Mouse (Mus musculus) gastrocnemius, postnatal 10 days (tissue): ENCODE measurements around the gene Dnmt3c. TPM values are rescaled to one million over a fixed set of nuclear protein-coding genes. Genes with fewer than 3 reads are reported as not detected.

Experiments
- DNase-seq: peaks from one replicate; pipeline ENCODE4 v3.0.0; 2021; ENCODE audit warnings: mixed read lengths
- total RNA-seq, 2 experiments: library from RNA; stranded (reverse); gene quantifications; 2 replicates each; pipeline ENCODE4 v1.2.3; 2021

Gene Dnmt3c
- total RNA-seq, 2 experiments from 2014 or later, result not detected

DNA sequence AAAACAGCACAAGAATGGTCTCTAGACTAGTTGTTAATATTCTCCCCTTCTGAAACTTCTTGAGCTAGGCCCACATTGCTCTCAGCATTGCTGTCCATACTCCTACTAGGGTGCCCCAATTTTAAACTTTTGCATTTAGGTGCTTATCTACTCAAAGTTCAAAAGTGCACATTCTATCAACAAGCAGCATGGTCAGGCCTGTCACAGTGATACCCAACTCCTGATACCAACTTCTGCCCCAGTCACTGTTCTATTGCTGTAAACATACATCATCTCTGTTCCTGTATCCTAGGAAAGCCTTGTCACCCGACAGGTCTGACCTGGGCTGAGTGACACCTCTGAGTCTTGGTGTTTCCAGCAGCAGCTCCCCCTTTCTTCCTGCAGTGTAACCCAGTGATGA is 26.6 kb downstream of the Dnmt3c start:
- DNase-seq, result no peak

DNA sequence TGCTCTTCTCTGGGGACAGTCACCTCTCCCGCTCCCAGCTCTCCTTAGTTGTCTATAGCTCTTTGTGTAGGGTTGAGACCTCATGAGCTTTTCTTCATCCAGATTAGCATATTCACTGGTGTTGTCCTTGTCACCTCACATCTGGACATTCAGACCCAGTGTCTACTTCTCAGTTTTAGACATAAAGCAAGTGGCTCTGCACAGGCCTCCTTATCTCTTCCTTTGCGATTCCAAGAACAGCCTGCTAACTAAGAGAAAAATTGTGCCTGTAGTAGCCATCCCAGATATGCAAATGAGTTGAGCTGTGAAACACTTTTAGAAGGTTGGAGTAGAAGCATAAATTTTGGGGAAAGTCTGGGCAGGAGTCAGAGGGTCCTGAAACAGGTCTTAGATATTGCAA is 28.0 kb downstream of the Dnmt3c start:
- no peak for DNase-seq

DNA sequence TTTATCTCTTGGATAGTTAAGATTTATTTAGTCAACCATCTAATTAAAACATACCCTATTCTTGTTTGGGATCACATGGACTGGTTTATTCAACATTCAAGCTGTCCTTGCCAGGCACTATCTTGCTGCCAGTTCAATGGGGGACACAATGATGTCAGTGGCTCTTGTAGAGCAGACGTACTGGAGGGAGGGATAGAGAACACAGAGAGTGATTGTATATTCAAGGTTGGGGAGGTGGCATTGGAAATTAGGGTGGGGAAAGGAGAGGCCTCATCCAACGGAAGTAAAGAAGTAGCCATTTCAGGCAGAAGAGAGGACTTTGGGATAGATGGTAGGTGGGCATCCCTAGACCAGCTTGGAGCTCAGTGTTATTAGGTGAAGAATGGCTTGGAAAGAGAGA is 28.4 kb downstream of the Dnmt3c start:
- no peak for DNase-seq

DNA sequence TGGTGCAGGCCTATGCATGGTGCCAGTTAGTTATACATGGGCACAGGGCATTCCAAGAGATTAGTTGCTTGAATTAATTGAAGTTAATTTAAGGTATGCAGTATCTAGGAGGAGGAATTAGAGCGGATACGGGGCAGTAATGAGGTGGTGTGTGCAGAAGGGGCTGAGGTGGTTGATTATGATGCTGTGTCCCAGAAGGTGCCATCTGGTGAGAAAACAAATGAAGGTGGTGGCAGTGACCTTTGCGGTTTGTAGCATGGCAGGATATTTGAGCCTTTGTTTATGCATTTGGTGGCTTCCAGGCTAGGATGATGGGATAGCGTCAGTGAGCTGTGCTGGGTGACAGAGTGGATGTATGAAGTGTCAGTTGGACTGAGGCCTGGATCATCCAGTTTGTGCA is 28.8 kb downstream of the Dnmt3c start:
- no peak for DNase-seq

DNA sequence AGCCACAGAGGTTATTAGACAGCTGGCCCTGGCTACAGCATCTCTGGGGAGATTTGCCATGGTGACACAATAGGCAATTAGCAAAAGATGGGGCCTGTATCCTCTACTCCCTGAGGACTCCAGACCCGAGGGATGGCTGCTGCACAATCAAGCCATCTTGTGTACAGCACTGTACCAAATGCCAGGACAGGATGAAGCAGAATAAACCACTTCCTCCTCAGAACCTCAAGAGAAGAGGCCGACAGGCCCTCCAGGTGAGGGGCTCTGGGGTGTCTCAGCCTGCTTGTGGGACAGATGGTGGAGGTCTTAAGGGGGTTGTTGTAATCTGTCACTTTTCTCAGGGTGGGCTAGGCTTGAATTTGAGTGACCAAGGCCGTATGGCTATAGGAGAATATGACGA is 37.6 kb downstream of the Dnmt3c start:
- DNase-seq, result no peak

DNA sequence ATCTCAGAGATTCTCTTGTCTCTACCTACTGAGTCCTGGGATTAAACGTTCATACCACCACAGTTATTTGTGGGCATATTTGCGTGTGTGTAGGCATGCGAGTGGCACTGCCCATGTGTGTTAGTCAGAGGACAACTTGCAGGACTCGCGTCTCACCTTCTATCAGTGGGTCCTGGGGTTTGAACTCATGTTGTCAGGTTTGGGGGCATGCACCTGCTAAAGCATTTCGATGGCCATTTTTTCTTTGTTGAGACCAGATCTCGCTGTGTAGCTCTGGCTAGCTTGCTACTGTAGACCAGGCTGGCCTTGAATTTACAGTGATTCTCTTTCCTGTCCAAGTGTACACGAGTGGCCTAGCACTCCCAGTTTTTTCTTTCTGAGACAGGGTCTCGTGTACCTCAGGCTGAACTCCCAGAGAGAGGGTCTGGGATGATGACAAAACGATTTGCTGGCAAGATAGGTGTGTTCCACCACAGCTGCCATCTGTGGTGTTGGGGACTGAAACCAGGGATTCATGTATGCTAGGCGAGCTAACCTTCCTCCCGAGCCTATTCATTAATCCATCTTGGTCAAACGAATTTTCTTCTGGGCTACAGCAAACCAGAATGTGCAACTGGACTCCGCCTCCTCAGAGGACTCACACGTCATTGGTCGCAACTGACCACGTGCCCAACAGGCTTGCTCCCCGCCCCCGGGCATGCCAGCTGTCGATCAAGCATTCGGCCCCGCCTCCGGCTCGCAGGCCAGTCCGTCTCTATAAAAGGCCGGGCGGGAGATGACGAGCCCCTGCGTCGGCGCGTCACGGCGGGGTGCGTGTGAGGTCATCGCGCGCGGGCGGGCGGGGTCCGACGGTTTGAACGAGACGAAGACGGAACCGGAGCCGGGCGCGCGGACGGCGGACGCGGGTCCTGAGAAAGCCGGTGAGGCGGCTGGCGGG is 44.3 kb downstream of the Dnmt3c start, which contains the start of gene Mapre1:
TSS of gene Mapre1 (plus strand) at position 775 of the 937 bp plus-strand sequence.
- peak; percentile 99 for DNase-seq

DNA sequence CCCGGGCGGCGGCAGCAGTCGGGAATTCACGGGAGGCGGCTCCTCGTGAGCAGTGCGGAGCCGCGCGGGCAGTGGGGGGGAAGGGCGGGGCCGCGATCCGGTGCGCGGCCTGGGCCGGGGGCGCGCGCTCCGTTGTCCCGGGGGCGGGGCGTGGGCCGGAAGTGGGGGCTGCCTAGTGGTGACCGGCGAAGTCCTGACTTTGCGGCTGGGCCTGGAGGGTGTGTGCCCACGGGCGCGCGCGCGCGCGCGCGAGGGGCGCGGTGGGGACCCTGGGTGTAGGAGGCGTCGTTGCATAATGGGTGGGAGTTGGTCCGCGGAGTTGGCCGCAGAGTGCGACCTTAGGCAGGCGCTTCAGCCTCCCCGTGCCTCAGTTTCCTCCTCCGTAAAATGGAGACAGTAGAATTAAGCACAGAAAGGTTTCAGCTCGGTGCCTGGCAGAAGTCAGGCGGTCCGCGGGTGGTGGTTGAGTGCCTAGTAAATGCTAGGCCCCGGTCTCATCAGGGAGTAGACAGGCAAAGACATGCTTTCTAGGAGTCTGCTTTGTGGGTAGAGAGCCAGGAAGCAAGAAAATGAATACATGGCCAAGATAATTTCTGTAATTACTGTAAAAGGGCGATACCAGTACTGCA is 45.1 kb downstream of the Dnmt3c start:
- DNase-seq, result peak; percentile 86

DNA sequence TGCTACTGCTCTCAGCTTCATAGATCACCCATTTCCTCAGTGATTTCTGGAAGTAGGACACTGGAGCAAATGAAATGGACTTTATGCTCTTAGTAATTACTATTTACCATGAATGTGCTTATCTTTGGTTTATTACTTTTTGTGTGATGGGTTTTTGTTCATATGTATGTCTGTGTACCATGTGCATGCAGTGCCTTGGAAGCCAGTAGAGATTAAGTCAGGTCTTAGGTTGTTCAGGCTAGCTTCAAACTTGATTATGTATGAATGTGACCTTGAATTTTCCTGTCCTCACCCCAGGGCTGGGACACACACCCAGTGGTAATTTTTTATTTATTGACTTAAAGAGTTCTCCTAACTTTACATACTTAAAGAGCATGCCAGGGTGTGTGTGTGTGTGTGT is 51.5 kb downstream of the Dnmt3c start:
- DNase-seq, result no peak

DNA sequence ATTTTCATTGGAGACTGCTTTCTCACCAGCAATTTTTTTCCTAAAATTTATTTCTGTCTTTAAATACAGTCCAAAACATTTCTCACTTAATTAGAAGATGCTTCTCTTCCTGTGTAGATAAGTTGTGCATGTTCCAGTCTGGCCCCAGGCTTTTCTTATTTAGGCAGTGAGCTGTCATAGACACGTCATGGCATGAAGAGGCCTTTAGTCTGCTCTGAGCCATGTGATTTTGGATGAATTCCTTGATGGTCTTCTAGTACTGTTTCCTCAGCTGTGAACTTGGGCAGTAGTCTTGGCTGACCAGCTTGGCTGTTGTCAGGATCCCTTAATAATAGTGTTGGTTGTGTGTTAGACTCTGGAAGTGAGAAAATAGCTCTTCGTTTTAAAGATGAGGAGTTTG is 53.9 kb downstream of the Dnmt3c start:
- no peak for DNase-seq

DNA sequence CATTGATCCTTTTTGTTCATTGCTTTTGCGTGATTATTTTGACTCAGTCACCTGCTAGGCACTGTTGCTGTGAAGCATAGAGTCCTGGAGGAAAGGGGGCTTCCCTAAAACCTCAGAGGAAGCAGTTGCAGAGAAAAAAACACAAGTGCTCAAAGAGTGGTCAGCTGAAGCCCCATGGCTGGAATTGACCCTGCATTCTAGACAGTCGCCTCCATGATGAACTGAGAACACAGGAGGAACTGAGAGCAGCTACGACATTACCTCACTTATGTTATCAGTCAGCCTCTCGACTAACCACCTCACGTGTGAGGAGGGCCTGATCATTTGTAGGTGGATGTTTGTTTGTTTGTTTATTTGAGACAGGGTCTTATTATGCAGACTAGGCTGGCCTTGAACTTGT is 65.7 kb downstream of the Dnmt3c start:
- DNase-seq, result no peak

DNA sequence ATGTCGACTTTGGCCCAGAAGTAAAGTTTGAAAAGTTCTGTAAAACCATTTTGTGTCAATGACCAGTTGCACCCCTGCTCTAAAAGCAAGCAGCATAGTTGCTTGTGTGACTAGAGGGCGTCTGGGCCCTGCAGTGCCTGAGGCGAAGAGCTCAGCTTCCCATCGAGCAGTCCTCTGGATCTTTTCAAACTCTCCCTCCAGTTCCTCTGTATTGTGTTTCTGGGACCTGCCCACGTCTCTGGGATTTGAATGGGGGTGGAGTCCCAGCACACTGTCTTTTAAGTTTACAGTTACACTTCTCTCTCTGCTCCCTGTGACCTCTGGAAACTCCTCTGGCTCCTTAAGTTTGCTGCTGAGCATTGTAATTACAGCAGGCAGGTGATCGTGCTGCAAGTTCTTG is 71.0 kb downstream of the Dnmt3c start:
- no peak for DNase-seq

DNA sequence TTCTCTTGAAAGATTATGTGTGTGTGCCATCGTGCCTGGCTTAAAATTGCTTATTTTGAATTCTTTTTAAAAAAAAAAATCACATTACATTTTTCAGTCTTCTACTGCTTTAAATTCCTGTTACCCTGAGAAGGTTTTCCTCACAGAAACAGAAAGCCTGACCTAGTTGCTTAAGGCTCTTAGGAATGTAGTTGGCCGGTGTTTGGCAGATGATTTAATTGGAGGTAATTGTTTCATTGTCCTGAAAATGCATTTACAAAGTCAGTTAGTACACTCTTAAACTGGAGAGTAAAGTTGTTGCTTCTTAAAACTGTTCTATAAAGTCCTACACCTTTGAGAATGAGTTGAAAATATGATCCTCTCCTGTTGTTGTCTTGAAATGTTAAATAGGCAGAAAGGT is 72.4 kb downstream of the Dnmt3c start:
- DNase-seq, result no peak

DNA sequence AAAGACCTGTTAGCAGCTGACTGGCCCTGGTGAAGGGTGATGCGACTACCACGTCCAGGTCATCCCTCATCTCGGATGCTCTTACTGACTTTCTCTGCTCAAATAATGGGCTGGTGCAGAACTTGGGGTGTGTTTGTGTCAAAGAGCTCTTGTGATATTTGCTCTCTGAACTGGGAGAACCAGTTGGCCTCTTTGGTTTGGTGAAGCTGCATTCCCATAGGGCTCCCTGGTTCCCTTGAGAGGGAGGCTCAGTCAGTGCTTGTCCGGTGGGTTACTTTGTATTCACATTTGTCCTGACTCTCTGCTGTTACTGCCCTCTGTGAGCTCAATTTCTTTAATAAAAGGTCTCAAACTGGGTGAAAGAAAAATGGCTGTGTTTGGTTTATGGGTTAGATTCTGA is 76.5 kb downstream of the Dnmt3c start:
- DNase-seq, result no peak

DNA sequence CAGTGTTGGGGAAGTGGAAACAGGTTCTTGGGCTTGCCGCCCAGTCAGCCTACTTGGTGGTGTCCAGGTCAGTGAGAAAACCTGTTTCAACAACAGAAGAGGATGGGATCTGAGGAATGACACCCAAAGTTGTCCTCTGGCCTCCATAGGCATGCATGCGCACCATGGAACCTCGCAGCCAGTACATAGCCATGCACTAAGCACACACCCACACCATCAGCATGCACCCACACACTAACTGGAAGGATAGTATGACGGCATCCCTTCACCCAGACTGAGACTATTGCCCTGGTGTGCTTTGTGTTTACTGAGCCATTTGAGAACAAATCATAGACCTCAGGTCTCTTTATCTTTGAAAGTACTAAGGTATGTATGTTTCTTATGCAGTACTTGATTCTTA is 79.0 kb downstream of the Dnmt3c start:
- DNase-seq, result no peak

DNA sequence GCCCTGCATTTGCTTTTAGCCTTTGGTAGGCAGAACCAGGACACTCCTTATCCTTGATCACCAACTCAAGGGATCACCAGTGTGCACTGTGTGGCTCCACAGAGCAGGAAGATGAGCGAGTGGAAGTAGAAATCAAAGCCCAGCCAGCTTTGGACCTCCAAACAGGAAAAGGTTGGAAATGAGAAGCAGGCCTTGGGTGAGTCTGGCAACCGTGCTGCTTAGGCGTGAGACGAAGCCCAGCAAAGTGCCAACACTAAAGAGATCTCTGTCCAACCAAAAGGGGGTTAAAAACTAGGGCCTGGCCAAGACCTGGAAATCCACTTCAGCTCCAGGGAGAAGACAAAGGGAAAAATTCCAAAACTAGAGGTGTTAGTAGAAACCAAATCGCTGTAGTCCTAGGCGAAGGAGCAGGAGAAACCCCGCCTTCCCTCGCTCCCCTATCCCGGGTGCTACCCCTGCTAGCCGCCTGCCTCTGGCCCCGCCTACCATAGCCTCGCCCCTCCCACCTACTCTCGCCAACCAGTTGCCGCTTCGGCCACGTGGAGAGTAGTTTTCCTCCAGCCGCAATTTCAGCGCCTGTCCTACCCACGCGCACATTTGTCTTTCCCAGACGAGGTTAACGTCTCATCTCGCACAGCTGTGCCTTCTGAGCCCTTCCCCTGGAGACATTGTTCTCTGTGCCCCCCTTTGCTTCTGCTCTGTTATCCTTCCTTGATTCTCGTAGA is 82.3 kb downstream of the Dnmt3c start:
- DNase-seq, result peak; percentile 83

Other genes starting within 250 kb of the Dnmt3c start
- gene 4930404H24Rik, start 203.9 kb upstream of the Dnmt3c start, total RNA-seq, result not detected
- gene Nol4l, start 166.7 kb upstream of the Dnmt3c start, total RNA-seq, result 1 to 10 TPM; 4.3 to 6.3 TPM
- gene Commd7, start 63.9 kb upstream of the Dnmt3c start, total RNA-seq, result 10 to 100 TPM; 16.6 to 21.5 TPM
- gene Dnmt3b, start 47.2 kb upstream of the Dnmt3c start, total RNA-seq, result 1 to 10 TPM; 1.3 to 3.1 TPM
- gene Mapre1, start 44.6 kb downstream of the Dnmt3c start, total RNA-seq, result 10 to 100 TPM; 77.6 to 87.5 TPM
- gene Efcab8, start 83.3 kb downstream of the Dnmt3c start, total RNA-seq, result under 1 TPM; 0.26 to 0.50 TPM
- gene Sun5, start 174.4 kb downstream of the Dnmt3c start, total RNA-seq, result not detected
- gene Bpifb2, start 178.4 kb downstream of the Dnmt3c start, total RNA-seq, result not detected
- not detected for gene Bpifb6, start 203.7 kb downstream of the Dnmt3c start, total RNA-seq
- not detected for gene Bpifb3, start 221.6 kb downstream of the Dnmt3c start, total RNA-seq
- not detected for gene Bpifb4, start 241.6 kb downstream of the Dnmt3c start, total RNA-seq